Mouse (Mus musculus) lung, postnatal 0 days (tissue): ENCODE data around the gene Zc3h15.
"Not testable (repeated sequence)": the region's sequence is repeated elsewhere in the genome, so short reads cannot be mapped to it uniquely, and the experiment has no call there.

Experiments used
- CTCF ChIP-seq: IDR thresholded peaks from 2 replicates; pipeline ENCODE4 v1.5.1; 2016; ENCODE audit warnings: antibody characterized with exemption, mild to moderate bottlenecking
- EP300 ChIP-seq: IDR thresholded peaks from 2 replicates; pipeline ENCODE4 v1.6.1; 2016; ENCODE audit warnings: antibody characterized with exemption, mild to moderate bottlenecking, control low read depth

- TF ChIP-seq EP300, CTCF: not testable (repeated sequence)
Observed at GRCm38 (mm10) chr2:83713281-83713680, 69.0 kb downstream of the Zc3h15 start.
